Mouse (Mus musculus) adrenal gland, postnatal 36 days (tissue): Measurements from ENCODE around the gene Sema6b. TPM values are rescaled to one million over a fixed set of nuclear protein-coding genes. Genes with fewer than 3 reads are reported as not detected.
"Not testable (repeated sequence)": the region's sequence is repeated elsewhere in the genome, so short reads cannot be mapped to it uniquely, and the experiment has no call there.

Source experiments
- DNase-seq, 2 experiments: peaks; one replicate each; pipeline ENCODE4 v3.0.0; 2021; ENCODE audit warnings: mixed read lengths in 1 of 2
- microRNA-seq: library from miRNA; unstranded; fragments of <30 nt; microRNA quantifications from one replicate; pipeline ENCODE4 v1.2.0, GENCODE M21; 2021
- total RNA-seq, 2 experiments: library from RNA; stranded (reverse); gene quantifications; 2 replicates each; pipeline ENCODE4 v1.2.3; 2021

The Sema6b gene
- total RNA-seq, 2 experiments from 2014 or later: 6.4 to 10.0 TPM

GRCm38 (mm10) chr17:56096883-56097282, 43.3 kb downstream of the Sema6b start:
- DNase-seq: no peak

GRCm38 (mm10) chr17:56092794-56093193, 47.3 kb downstream of the Sema6b start:
- DNase-seq: peak in 1 of 2 experiments; percentile 62

GRCm38 (mm10) chr17:56092312-56092711, 47.8 kb downstream of the Sema6b start:
- no peak for DNase-seq

- DNase-seq: peak in 1 of 2 experiments; percentile 29
These were observed 59.2 kb downstream of the Sema6b start for GRCm38 (mm10) chr17:56080781-56081585.

GRCm38 (mm10) chr17:56079921-56080320, 60.2 kb downstream of the Sema6b start:
- peak in 1 of 2 experiments; percentile 25 for DNase-seq

GRCm38 (mm10) chr17:56078880-56079795, 61.0 kb downstream of the Sema6b start, which contains the start of gene Hdgfl2:
Hdgfl2 (plus strand) TSS chr17:56079634.
- peak; percentile 99 for DNase-seq

- DNase-seq: not testable (repeated sequence)
These were observed 61.8 kb downstream of the Sema6b start for GRCm38 (mm10) chr17:56078361-56078760.

GRCm38 (mm10) chr17:56077523-56077922, 62.6 kb downstream of the Sema6b start:
- DNase-seq: no peak

GRCm38 (mm10) chr17:56074827-56075208, 65.3 kb downstream of the Sema6b start, which contains the start of gene Ubxn6:
Ubxn6 (minus strand) TSS chr17:56075028.
- peak; percentile 99 to 100 for DNase-seq

GRCm38 (mm10) chr17:56074097-56074826, 65.9 kb downstream of the Sema6b start:
- DNase-seq: peak; percentile 91 to 95

Small RNA genes lying within 50 kb of the gene (microRNA-seq; reads per million reads assigned to microRNA genes)
- not detected for gene Gm44397

Other genes starting within 250 kb of the Sema6b start
- gene Zfp959, start 248.2 kb downstream of the Sema6b start, total RNA-seq: 1 to 10 TPM; 5.1 to 6.5 TPM
- 1 to 10 TPM; 3.3 to 4.0 TPM for gene Zfp119b, start 190.8 kb downstream of the Sema6b start, total RNA-seq
- 1 to 10 TPM; 1.1 to 1.5 TPM for gene Ebi3, start 187.7 kb downstream of the Sema6b start, total RNA-seq
- 10 to 100 TPM; 13.1 to 15.8 TPM for gene Yju2, start 181.2 kb downstream of the Sema6b start, total RNA-seq
- under 1 TPM; 0.50 to 0.99 TPM for gene Shd, start 169.9 kb downstream of the Sema6b start, total RNA-seq
- 1 to 10 TPM; 1.1 to 1.3 TPM for gene Fsd1, start 153.8 kb downstream of the Sema6b start, total RNA-seq
- 1 to 10 TPM; 5.1 to 7.6 TPM for gene Stap2, start 134.8 kb downstream of the Sema6b start, total RNA-seq
- 100 to 1,000 TPM in 1 of 2 experiments, 10 to 100 TPM in 1; 79.6 to 104 TPM for gene Mpnd, start 134.6 kb downstream of the Sema6b start, total RNA-seq
- 10 to 100 TPM; 49.0 to 49.7 TPM for gene Sh3gl1, start 103.7 kb downstream of the Sema6b start, total RNA-seq
- 1 to 10 TPM; 3.5 to 4.7 TPM for gene Chaf1a, start 99.9 kb downstream of the Sema6b start, total RNA-seq
- gene Ubxn6, start 65.3 kb downstream of the Sema6b start, total RNA-seq: 10 to 100 TPM; 73.3 to 86.1 TPM
- gene Hdgfl2, start 60.7 kb downstream of the Sema6b start, total RNA-seq: 10 to 100 TPM; 59.9 to 62.0 TPM
- 10 to 100 TPM; 75.1 to 86.5 TPM for gene Plin4, start 30.5 kb downstream of the Sema6b start, total RNA-seq
- 10 to 100 TPM; 36.7 to 62.1 TPM for gene Plin5, start 22.7 kb downstream of the Sema6b start, total RNA-seq
- gene Lrg1, start 18.3 kb downstream of the Sema6b start, total RNA-seq: 10 to 100 TPM; 15.5 to 31.3 TPM
- gene Tnfaip8l1, start 22.1 kb upstream of the Sema6b start, total RNA-seq: 1 to 10 TPM; 3.9 to 4.0 TPM
- 10 to 100 TPM; 60.0 to 61.1 TPM for gene Mydgf, start 43.6 kb upstream of the Sema6b start, total RNA-seq
- gene Dpp9, start 78.6 kb upstream of the Sema6b start, total RNA-seq: 10 to 100 TPM; 35.5 to 41.0 TPM
- 10 to 100 TPM; 28.7 to 30.8 TPM for gene Fem1a, start 116.5 kb upstream of the Sema6b start, total RNA-seq
- gene Ticam1, start 136.4 kb upstream of the Sema6b start, total RNA-seq: 10 to 100 TPM; 21.1 to 23.1 TPM
- 100 to 1,000 TPM in 1 of 2 experiments, 10 to 100 TPM in 1; 51.4 to 106 TPM for gene Plin3, start 152.5 kb upstream of the Sema6b start, total RNA-seq
- gene Arrdc5, start 159.9 kb upstream of the Sema6b start, total RNA-seq: not detected
- 1 to 10 TPM; 5.9 to 9.4 TPM for gene Uhrf1, start 163.0 kb upstream of the Sema6b start, total RNA-seq
- gene Kdm4b, start 185.7 kb upstream of the Sema6b start, total RNA-seq: 10 to 100 TPM; 38.1 to 39.9 TPM